Mouse (Mus musculus) thymus, adult 2 months (tissue): ENCODE data around the gene Malsu1. TPM values are rescaled to one million over a fixed set of nuclear protein-coding genes. Genes with fewer than 3 reads are reported as not detected.

Experiments used
- DNase-seq: peaks from one replicate; pipeline ENCODE4 v3.0.0; 2021
- H3K27ac ChIP-seq: fragments of 200-500 bp; 2 replicates; pipeline ENCODE4 v1.5.1; 2012; ENCODE audit warnings: low read length, control low read depth; ENCODE audit not compliant: control insufficient read depth, insufficient read depth
- H3K27me3 ChIP-seq: fragments of 200-500 bp; 2 replicates; pipeline ENCODE4 v1.6.1; 2012; ENCODE audit warnings: mild to moderate bottlenecking, low read length, moderate library complexity, mixed read lengths; ENCODE audit not compliant: control insufficient read depth, insufficient read depth
- H3K36me3 ChIP-seq: fragments of 200-500 bp; 2 replicates; pipeline ENCODE4 v1.6.1; 2012; ENCODE audit warnings: mild to moderate bottlenecking, low read length, moderate library complexity; ENCODE audit not compliant: control insufficient read depth, insufficient read depth
- H3K4me1 ChIP-seq: fragments of 200-500 bp; replicated peaks from 2 replicates; pipeline ENCODE4 v1.6.1; 2012; ENCODE audit warnings: low read length; ENCODE audit not compliant: control insufficient read depth, insufficient read depth
- H3K4me3 ChIP-seq: fragments of 200-500 bp; 2 replicates; pipeline ENCODE4 v1.5.1; 2012; ENCODE audit warnings: mild to moderate bottlenecking, low read length, control low read depth, moderate library complexity; ENCODE audit not compliant: control insufficient read depth, insufficient read depth
- CTCF ChIP-seq: fragments of 200-500 bp; IDR thresholded peaks from 2 replicates; pipeline ENCODE4 v1.5.1; 2012; ENCODE audit warnings: mild to moderate bottlenecking, control low read depth, low read length, moderate library complexity, borderline replicate concordance; ENCODE audit not compliant: control insufficient read depth, poor library complexity, insufficient read depth; ENCODE audit errors: extremely low read depth
- POLR2A ChIP-seq: fragments of 200-500 bp; IDR thresholded peaks from 2 replicates; pipeline ENCODE4 v1.6.1; 2012; ENCODE audit warnings: mild to moderate bottlenecking, low read length, control low read depth, moderate library complexity; ENCODE audit not compliant: control insufficient read depth, poor library complexity, insufficient read depth; ENCODE audit errors: extremely low read depth
- WGBS: fragments of 180-500 bp; shearing (Covaris S2); methylation state at CpG from one replicate; pipeline ENCODE4 v1.1.7; 2018; 5-methylcytosine and 5-hydroxymethylcytosine counted together
- polyA plus RNA-seq: library from polyadenylated mRNA; depleted of rRNA; stranded (reverse); fragments of >200 nt; gene quantifications from 2 replicates; pipeline ENCODE4 v1.2.3, GENCODE M21; 2012

Gene Malsu1
- polyA plus RNA-seq, 1 experiment: 23.8 TPM

DNA sequence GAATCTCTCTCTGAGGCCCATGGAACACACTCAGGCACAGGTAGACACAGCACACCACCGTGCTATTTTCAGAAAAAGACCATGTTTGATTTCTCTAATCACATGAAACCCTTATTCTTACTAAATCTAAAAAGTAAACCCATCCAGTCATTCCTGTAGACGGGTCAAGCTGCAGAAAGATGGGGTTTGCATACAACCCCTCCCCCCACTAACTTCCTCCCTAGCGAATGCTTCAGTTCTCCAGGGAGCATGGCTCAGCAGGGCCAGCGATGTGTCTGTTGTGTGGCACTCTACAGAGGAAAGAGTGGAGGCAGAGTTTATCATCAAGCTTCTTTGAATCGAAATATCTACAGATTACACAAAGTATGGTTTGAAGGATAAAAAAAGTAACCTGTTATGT is 42.0 kb downstream of the Malsu1 start:
- Histone ChIP-seq H3K27me3 (no peaks in the 10 kb centered on the region), H3K36me3 (no peaks in the 10 kb centered on the region), H3K4me1 (peaks cover 9% of the 10 kb centered on the region), H3K27ac (no peak overlapping the region), H3K4me3 (no peak overlapping the region)
- no peak for TF ChIP-seq CTCF
- 66% methylated on average over 5 of the region's 5 CpGs for WGBS
- DNase-seq: no peak

DNA sequence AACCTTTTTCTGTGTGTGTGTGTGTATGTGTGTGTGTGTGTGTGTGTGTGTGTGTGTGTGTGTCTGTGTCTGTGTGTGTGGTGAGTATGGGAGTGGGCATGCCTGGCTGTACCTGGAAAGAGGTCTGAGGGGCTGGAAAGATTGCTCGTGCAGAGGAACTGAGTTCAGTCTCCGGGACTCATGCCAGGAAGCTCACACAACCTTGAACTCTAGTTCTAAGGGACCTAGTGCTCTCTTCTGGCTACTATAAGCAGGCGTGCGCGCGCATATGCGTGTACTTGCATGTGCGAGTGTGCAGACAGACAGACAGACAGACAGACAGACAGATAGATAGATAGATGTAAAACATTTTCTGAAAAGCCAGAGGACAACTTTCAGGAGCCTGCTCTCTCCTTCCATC is 42.6 kb downstream of the Malsu1 start:
- peaks cover 9% of the 10 kb centered on the region for H3K4me1 ChIP-seq
- no peak for TF ChIP-seq POLR2A
- TF ChIP-seq CTCF: no peak
- H3K36me3 ChIP-seq: no peaks in the 10 kb centered on the region
- 94% methylated on average over 8 of the region's 8 CpGs for WGBS
- DNase-seq: no peak
- no peak overlapping the region for H3K27ac ChIP-seq
- H3K4me3 ChIP-seq: no peak overlapping the region
- no peaks in the 10 kb centered on the region for H3K27me3 ChIP-seq

DNA sequence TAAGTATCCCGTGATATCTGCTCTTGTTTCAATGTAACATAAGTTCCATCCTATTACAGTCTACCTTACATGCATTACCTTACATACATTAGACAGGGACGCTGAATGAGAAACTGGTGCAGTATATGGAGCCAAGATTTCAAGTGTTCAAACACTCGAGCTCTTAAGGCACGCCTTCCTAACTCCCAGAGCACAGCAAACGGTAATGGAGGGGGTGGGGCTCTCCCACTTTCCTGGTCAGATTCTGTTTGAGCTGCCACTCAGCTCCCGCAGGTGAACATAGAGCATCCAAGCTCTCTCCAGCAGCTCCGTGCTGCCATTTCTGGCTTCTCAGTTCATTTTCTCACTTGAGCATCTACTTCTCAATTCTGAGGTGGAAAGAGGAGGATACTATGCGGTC is 44.9 kb downstream of the Malsu1 start:
- H3K27me3 ChIP-seq: no peaks in the 10 kb centered on the region
- H3K27ac ChIP-seq: no peak overlapping the region
- TF ChIP-seq CTCF (no peak), POLR2A (no peak)
- no peaks in the 10 kb centered on the region for H3K36me3 ChIP-seq
- H3K4me1 ChIP-seq: peaks cover 9% of the 10 kb centered on the region
- DNase-seq: no peak
- H3K4me3 ChIP-seq: no peak overlapping the region
- 91% methylated on average over 8 of the region's 8 CpGs for WGBS

DNA sequence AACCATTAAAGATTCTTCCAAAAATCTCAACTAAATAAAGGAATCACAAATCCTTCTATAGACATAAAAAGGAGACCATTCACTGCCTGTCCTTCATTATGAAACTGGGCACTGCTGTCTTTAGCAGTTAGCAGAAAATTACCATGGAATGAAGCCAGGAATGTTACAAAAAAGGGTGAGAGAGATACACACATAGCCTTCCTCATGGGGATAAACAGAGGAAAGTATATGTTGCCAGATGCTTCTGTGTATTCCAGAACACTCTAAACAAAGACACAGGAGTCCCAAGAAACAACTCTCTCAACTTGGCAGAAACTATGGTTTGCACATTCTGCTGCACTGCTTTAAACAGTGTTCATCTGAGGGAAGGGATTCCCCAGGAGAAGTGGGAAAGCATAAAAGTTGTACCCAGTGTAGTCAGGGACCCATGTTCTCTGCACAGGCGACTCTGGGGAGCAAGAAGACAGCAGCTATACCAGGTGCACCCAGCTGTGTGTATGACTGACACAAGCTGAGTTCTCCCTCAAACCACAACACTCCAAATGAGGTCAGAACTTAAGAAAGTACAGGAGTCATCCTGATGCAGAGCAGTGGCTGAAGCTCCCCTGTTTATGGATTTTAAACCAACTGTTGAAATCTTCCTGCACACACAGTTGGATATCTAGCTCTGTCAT is 46.0 kb downstream of the Malsu1 start:
- WGBS: 7% methylated on average over 1 of the region's 1 CpGs
- no peak overlapping the region for H3K4me3 ChIP-seq
- H3K4me1 ChIP-seq: peaks cover 9% of the 10 kb centered on the region
- peak; percentile 15 for DNase-seq
- no peak for TF ChIP-seq POLR2A
- no peak for TF ChIP-seq CTCF
- no peaks in the 10 kb centered on the region for H3K36me3 ChIP-seq
- H3K27ac ChIP-seq: no peak overlapping the region; the same call in 1 of the 2 replicates
- H3K27me3 ChIP-seq: no peaks in the 10 kb centered on the region

DNA sequence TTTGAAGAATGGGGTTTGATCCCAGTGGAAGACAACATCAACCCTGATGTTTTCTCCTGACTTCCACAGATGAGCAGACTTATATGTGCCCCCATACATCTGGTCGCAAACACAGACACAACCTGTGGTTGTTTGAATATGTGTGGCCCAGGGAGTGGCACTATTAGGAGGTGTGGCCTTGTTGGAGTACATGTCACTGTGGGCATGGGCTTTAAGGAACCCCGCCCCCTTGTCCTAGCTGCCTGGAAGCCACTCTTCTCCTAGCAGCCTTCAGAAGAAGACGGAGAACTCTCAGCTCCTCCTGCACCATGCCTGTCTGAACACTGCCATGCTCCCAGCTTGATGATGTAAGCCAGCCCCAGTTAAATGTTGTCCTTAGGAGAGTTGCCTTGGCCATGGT is 46.8 kb downstream of the Malsu1 start:
- DNase-seq: no peak
- no peaks in the 10 kb centered on the region for H3K36me3 ChIP-seq
- WGBS: 93% methylated on average over 3 of the region's 3 CpGs
- H3K27ac ChIP-seq: peak overlapping the region; percentile 33
- H3K4me1 ChIP-seq: peaks cover 9% of the 10 kb centered on the region
- no peak overlapping the region for H3K4me3 ChIP-seq
- TF ChIP-seq CTCF (no peak), POLR2A (no peak)
- H3K27me3 ChIP-seq: no peaks in the 10 kb centered on the region

DNA sequence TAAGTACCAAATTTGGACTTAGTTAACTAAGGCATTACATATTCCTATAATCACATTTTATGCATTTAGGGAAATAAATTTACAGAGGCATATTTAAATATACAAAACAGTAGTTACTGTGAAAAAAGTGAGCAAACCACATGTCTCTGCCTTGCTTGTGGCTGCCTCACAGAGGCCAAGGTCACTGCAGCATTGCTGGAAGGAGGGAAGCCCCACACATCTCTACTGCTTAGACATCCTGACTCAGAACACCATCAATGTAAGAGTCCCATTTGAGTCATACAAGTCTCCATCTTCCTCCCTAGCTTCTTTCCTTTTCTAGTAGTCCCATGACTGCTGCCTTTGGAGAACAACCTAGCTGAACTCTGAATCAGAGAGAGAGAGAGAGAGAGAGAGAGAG is 56.7 kb downstream of the Malsu1 start:
- DNase-seq: no peak
- Histone ChIP-seq H3K4me3 (no peak overlapping the region), H3K4me1 (peaks cover 4% of the 10 kb centered on the region), H3K27ac (no peak overlapping the region), H3K27me3 (no peaks in the 10 kb centered on the region), H3K36me3 (no peaks in the 10 kb centered on the region)
- no peak for TF ChIP-seq POLR2A
- no peak for TF ChIP-seq CTCF

DNA sequence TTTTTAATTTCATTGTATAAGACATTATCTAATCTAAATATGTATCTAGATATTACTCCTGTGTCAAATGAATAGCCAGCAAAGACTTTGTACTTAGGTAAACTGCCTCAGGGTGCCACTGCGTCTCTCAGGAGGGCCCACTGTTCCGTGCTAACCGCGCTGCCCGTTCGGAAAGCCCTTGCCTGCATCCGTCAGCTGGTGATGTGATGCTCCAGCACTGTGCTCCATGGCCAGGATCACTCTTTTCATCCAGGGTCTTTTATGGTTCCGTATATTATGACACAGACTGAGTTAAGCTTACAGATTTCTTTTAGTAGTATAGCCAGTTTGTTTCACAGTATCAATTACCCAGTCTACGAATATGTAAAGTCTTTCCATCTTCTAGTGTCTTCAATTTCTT is 58.3 kb downstream of the Malsu1 start:
- Histone ChIP-seq H3K4me3 (no peak overlapping the region), H3K4me1 (peaks cover 4% of the 10 kb centered on the region), H3K27me3 (no peaks in the 10 kb centered on the region), H3K27ac (no peak overlapping the region), H3K36me3 (no peaks in the 10 kb centered on the region)
- no peak for DNase-seq
- over 99% methylated on average over 9 of the region's 9 CpGs for WGBS
- TF ChIP-seq POLR2A (no peak), CTCF (no peak)
